Mouse (Mus musculus): ENCODE measurements around the gene Nelfcd. TPM values are rescaled to one million over a fixed set of nuclear protein-coding genes. Genes with fewer than 3 reads are reported as not detected.

Gene Nelfcd
- polyA plus RNA-seq (2017; shearing (Covaris generic)) = 10 to 100 TPM; 60.4 to 64.1 TPM

DNA sequence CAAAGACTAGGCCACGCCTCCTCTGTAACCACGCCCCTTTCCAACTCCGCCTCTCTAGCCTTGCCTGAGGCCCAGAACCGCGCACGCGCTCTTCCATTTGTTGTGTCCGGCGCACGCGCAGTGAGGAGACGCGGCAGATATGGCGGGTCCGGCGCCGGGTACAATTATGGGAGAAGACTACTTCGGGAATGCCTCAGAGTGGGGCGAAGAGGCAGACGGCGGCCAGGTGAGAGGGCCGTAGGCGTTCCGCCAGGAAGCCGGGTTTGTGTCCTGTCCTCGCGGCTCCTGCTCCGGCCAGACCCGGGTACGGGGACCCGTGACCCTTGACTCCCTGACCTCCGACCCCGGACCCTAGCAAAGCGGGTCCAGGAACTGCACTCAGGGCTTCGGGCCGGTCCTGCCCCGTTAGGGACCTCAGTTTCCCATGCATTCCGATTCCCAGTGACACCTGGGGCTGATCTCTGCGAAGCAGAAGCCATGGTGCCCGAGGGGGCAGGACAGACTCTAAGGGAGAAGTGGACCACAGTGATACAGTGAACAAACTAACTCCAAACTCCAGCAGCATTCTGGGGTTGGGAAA lies at the start of gene Nelfcd:
Gene Nelfcd, plus strand, starts transcription at position 74 of the 580 bp plus-strand sequence.

DNA sequence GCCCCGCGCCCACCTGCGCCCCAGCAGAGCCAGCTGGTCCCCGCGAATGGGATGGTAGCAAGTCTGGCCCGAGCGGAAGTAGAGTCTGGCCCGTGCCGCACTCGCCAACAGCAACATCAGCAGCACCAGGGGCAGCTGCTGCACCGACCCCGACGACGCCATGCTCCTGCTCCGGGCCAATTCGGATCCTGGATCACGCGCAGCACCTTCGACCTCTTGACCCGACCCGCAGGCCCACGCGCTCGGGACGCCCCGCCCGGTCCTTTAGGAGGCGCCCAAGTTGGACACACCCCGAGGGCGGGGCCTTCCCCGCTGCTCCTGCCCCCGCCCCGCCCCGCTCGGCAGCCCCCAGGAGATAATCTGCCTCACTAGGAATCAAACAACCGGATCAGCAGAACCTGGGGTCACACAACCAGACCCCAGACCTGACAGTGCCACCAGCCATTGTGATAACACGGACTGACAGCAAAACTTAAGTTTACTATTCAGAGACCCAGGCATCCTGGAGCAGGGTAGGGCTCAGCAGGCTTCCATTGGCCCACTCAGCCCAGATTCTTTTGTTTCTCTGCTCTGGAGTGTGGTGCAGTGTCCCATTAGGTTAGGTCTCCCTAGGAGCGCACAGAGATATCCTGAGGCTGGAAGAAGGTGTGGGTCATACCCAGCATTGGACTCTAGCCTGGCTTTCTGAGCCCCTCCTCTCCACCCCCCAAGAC lies 23.3 kb downstream of the Nelfcd start, which contains the start of gene Ctsz:
Gene Ctsz, minus strand, starts transcription at position 303 of the 713 bp plus-strand sequence.

DNA sequence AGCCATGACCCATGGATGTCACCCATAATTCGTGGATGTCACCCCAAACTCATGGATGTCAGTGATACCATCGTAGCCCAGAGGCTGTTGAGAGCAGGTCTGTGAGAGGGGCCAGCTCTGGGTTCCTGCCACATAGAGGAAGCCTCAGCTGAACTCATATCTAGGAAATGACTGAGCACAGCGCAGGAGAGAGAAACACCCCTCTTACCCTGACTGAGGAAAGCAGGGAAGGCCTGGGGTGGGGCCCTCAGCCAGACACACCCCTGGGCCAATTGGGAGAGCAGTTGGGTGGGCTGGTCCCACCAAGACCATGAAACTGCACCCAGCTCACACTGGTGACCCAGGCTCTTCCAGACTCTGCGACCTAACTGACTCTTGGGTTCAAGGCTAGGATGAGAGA lies 34.7 kb downstream of the Nelfcd start, which contains the start of gene Tubb1:
Gene Tubb1, plus strand, starts transcription at position 343 of the 400 bp plus-strand sequence.

DNA sequence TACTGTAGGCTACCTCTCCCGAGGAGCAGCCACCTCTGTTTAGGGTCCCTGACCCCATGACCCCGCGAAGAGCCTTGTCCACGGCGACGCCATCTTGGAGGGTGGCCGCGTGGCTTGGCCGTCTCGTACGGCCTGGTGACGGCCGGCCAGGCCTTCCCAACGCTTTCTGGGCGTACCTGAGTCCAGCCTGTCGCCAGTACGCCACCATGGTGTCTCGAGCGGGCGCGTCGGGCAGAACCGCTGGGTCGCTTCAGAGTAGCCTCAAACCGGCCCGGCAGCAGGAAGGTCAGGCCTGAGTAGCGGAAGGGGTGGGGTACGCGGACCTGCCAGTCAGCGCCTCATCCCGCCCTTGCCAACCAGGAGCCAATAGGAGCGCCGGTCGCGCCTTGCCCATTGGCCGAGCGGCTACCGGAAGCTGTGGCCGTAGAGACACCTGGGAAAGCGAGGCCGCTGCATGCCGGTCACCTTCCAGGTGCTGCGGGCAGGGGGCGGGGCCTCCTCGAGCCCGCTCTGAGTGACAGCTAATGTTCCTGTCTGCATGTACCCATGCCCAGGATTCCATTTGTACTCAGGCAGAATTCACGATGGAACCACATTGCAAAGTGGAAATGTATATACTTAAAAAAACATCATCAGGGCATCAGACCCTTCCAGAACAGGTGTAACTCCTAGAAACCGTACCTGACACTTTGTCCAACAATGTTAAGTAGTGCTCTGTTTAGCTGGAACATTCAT lies 48.4 kb downstream of the Nelfcd start, which contains the start of gene Atp5e:
Gene Atp5e, minus strand, starts transcription at position 317 of the 735 bp plus-strand sequence.

GRCm38 (mm10) chr2:174472818-174473549 lies 57.4 kb downstream of the Nelfcd start, which contains the start of gene Prelid3b:
Gene Prelid3b, minus strand, starts transcription at chr2:174473081.

Other genes starting within 250 kb of the Nelfcd start
- gene Gnas, start 131.5 kb upstream of the Nelfcd start, polyA plus RNA-seq (2017; shearing (Covaris generic)) = 100 to 1,000 TPM; 698 to 885 TPM
- 1 to 10 TPM; 1.4 to 2.5 TPM for gene Gm20721, start 69.1 kb upstream of the Nelfcd start, polyA plus RNA-seq (2017; shearing (Covaris generic))
- gene Ctsz, start 23.2 kb downstream of the Nelfcd start, polyA plus RNA-seq (2017; shearing (Covaris generic)) = 100 to 1,000 TPM; 113 TPM
- not detected for gene Tubb1, start 34.9 kb downstream of the Nelfcd start, polyA plus RNA-seq (2017; shearing (Covaris generic))
- 100 to 1,000 TPM; 542 to 543 TPM for gene Atp5e, start 48.3 kb downstream of the Nelfcd start, polyA plus RNA-seq (2017; shearing (Covaris generic))
- gene Prelid3b, start 57.3 kb downstream of the Nelfcd start, polyA plus RNA-seq (2017; shearing (Covaris generic)) = 100 to 1,000 TPM in 1 of 2 experiments, 10 to 100 TPM in 1; 99.8 to 116 TPM
- gene Zfp831, start 227.7 kb downstream of the Nelfcd start, polyA plus RNA-seq (2017; shearing (Covaris generic)) = 10 to 100 TPM in 1 of 2 experiments, 1 to 10 TPM in 1; 6.5 to 10.6 TPM

All from activated CD4-positive, CD25-positive, alpha-beta regulatory T cell (primary cell).